Mouse (Mus musculus): ENCODE results near the gene Mrpl53.
A peak's percentile ranks its signal among the peaks of the same experiment; 100 is the strongest.

Gene Mrpl53

DNA sequence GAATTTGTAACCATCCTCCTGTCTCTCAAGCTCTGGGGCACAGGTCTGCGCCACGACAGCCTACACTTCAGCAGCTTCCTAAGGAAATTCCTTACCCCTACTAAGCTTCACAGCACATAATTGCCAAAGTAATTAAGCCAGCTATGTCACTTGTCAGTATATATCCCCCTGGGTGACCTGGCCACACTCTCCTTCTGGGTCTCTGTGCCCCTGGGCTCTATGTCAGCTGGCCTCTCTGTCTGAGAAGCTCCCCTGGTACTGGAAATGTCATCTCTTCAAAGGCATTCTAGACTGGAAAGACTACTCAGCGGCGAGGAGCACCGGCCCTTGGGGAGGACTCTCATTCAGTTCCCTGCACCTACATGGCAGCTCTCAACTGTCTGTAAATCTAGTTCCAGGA lies 14.1 kb downstream of the Mrpl53 start:
- no peak for DNase-seq

DNA sequence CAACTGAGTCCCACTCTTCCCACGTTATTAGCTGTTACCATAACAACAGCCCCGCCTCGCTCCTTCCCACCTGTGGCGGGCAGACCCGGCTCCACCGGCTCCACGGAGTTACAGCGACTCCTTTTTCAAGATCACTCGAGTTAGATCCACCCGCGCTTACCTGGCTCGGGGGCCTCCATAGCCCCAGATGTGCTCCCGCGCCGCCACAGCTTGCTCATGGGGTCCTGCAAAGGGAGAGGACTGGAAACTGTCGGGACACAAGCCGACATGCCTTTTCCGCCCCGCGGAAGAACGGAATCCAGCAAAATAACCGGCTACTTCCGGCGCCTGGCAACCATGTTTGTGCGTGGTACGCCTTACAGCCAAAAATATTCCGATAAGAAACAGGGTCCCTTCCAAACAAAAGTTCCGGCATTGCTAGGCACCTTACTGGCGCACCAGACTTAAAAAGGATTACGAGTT lies 16.0 kb downstream of the Mrpl53 start:
- DNase-seq = peak; percentile 83 to 88

DNA sequence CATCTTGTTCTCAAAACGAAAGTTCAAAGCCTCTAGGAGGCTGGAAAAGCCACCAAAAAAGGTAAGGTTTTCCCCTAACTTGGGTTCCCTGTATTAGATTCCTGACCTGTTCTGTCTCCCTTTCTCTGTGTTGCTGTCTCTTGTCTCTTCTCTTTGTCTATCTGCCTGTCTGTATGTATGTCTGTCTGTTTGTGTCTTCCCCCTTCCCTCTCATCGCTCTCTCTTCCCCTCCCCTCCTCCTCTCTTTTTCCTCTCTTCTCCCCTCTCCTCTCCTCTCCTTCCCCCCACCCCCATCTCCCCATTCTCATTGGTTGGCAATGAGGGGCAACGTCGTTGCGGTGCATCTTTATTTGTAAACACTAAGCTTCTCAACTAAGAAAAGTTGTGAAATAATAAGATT lies 16.5 kb downstream of the Mrpl53 start, which contains the start of gene Ino80b:
Ino80b (minus strand) TSS at position 101 of the 400 bp plus-strand sequence.
- no peak for DNase-seq

DNA sequence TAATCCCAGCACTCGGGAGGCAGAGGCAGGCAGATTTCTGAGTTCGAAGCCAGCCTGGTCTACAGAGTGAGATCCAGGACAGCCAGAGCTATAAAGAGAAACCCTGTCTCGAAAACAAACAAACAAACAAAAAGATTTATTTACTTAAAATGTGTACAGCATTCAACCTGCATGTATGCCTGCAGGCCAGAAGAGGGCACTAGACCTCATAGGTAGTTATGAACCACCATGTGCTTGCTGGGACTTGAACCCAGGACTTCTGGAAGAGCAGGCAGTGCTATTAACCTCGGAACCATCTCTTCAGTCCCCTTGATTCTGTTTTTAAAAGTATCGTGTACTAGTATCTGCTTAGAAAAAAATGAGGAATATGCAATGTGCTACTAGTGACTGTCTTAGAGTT lies 18.6 kb downstream of the Mrpl53 start:
- DNase-seq = no peak

DNA sequence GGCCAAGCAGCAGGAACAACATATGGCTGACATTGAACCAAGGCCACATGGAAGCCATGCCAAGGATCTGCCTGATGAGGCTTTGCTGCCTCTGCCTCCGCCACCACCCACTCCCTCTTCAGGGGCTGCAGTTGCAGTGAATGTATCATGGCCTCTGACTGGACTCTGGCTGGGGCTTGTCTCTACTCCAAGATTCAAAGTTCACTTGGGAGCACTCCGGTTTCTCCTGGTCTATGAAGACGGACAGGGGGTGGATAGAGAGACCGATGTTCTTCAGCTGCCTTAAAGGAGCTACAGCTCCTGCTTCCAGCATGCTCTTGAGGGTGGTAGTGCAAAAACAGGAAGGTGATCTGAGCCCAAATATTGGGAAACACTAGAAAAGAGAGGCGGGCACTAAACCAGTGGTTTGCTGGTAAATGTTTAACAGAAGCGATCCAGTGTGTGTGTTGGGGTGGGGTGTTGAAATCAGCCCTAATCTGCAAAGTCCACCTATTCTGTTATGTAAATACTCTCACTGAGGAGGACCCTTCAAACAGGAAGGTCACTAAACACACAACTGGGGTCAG lies 22.7 kb downstream of the Mrpl53 start:
- no peak for DNase-seq

DNA sequence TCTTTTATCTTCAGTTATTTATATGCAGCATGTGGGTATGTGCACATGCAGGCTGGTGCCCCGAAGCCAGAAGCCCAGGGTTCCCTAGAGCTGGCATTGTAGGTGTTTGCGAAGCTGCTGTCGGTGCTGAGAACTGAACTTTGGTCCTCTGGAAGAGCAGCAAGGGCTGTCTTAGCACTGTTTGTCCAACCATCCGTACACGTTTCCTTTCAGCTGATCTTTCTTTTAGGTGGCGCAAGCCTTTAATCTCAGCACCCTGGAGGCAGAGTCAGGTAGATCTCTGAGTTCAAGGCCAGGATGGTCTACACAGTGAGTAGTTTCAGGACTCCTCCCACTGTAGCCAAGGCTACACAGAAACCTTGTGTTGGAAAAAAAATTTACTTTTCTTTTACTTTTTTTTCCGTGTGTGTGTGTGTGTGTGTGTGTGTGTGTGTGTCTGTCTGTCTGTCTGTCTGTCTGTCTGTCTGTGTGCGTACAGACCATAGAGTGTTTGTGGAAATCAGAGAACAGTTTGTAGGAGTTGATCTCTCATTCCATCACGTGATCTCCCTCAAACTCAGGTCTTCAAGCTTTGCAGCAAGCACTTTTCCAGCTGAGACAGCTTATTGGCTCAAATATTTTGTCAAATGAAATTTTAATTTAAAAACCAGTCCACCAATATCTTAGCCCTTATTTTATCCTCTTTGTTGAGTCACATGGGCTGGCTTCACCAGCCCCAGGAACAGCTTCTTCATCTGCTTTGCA lies 23.5 kb downstream of the Mrpl53 start:
- no peak for DNase-seq

DNA sequence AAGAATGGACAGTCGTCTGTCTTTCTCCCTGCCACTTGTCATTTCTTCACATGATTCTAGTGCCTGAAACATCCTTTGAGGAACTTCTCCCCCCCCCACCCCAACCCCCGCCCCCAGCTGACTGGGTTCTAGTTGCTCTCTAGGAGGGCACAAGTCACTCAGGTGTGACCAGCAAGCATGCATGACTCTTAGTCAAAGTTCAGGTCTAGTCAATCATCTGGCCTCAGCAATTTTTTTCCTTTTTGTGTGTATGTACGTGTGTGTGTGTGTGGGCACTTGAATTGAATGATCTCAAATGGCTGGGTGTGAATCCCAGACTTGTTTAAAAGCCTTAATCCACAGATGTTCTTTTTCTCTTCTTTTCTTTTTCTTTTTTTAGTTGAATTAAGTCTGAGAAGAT lies 25.4 kb downstream of the Mrpl53 start:
- no peak for DNase-seq

DNA sequence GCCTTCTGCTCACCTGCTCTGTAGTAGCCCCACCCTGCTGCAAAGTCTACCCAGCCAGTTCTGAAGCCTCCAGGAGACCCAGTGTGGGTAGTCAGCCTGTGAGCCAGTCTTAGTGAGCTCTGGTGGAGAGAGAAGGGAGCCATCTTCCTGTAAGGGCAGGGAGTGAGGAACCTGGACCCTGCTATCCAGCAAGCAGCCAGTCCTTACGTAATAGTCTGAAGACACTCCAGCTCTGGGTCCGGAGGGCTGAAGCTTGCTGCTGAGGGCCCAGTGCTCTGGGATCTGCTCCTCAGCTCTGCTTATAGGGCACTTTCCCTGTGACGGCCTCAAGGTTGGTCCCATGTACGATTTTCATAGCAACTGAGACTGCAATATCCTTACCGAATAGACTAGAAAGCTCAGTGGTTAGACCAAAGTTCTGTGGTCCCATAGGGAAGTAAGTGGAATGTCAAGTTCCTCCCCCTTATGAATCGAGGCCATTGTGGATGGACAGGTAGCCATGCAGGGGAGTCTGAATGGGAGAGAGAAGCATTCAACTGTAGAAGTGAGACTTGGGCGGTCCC lies 26.2 kb downstream of the Mrpl53 start, which contains the start of gene Rtkn:
Rtkn (plus strand) TSS at position 513 of the 563 bp plus-strand sequence.
- no peak for DNase-seq

DNA sequence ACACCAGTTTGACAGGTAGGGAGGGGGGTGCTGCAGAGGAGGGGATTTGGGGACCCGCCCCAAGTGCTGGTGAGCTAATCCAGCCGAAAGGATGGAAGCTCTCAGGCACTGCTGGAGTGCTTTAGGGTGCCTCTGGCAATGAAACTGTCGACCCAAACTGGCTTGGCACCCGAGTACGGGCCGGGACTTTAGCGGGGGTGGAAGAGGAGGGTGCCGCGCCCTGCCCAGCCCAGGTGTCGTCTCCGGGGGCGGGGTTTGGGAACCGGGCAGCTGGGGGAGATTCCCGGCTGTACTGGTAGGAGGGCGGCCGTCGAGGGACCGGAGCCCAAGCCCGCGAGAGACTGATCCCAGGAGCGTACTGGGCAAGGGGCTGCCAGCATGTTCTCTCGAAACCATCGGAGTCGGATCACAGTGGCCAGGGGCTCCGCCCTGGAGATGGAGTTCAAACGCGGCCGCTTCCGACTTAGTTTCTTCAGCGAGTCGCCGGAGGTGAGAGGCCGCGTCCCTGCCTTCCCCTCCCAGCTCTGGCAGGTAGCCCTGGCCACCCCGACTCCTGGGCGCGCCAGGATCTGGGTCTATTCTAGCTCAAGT lies 26.8 kb downstream of the Mrpl53 start:
- DNase-seq = no peak

DNA sequence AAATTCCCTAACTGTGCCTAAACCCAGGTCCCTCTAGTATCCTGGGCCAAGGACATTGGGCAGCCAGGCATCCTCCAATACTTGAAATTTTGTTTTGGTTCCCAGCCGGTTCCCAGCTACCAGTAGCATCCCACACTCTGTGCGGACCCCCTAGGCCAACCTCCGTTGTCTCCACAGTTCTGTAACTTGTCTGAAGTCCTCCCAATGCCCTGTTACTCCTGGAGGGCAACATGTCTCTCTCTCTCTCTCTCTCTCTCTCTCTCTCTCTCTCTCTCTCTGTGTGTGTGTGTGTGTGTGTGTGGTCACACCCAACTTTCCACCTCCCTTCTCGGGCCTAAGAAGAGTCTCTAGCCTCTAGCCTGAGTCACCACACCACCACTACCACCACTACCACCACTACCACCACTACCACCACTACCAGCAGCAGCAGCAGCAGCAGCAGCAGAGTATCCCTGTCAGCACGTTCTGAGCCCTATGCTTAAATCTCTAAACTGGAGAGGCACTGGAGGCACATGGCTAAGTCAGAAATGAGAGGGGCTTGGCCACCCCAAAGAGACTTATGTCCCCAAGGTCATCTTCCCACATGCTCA lies 27.5 kb downstream of the Mrpl53 start:
- no peak for DNase-seq

DNA sequence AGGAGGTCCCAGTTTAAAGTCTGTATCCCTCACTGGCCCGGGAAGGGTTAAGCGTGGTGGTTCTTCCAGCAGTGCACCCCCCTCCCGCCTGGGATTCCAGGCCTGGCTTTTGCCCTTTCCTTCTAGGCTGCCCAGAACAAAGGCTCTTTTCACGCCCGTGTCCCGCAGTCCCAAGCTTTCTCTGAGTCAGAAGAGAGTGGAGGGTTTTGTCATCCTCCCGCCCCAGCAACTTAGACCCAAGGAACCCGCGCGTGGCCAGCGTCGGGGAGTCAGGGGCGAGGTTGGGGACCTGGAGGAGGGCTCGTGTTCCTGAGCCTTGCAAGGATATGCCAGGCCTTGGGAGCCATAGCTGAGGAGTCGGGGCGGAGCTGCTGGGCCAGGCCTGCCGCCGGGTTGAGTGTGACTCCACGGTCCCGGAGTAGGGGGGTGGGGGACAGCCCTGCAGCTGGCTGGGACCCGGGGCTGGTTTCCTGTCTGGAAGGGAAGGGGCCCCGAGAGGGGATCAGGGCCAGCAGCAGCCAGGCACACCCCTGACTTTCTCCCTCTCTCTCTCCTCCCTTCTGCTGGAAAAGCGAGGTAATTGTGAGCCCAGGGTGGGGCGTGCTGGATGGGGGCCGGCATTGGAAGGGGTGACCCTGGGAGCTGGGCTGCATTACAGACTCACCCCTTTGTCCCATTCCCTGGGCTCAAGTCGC lies 28.2 kb downstream of the Mrpl53 start:
- no peak for DNase-seq

DNA sequence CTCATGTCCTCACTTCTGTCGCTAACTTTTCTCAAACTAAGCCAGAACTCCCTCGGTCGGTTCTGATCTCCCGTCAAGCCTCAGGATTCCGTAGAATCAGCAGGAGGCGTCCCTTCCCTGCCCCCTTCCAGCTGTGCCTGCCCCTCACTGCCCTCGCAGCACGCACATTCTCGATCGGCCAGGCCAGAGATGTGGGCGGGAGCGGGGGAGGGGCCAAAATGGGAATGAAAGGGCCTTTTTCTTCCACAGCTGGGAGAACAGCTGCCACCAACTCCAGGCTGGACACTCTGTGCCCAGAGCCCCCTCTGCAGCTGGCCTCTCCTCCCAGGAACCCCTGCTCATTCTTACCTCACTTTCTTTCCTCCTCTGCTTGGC lies 28.7 kb downstream of the Mrpl53 start:
- peak in 1 of 2 experiments; percentile 31 for DNase-seq

DNA sequence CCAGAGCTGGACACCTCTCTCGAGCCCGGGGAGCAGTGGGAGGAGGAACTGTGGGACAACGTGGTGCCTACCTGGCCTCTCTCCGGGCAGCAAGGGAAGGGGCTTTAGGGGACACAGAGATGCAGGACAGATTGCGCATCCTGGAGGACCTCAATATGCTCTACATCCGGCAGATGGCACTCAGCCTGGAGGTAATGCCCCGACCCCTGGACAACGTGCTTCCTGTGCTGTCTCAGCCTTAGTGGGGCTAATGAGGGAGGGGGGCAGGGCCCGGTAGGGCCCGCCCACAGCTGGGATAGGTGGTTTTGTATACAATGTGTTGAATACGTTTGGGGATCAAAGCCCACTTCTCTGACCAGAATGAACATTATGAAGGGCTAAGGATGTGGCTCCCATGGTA lies 29.2 kb downstream of the Mrpl53 start:
- no peak for DNase-seq

DNA sequence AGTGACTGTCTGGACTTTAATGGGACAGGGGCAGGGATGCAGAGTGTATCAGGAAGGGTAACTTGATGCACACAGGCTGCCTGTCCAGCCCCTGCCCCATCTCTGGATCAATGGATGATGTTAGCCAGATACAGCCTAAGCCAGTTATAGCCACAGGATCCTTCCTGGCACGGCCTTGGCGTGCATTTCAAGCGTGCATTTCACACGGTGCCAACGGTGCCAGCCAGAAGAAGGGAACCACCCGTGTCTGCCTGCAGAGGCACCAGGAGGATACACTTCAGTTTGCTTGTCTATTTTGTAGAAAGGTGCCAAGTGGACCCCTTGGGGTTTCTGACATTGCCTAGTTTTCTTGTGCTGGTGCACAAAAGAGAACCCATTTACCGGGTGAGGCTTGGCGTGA lies 31.2 kb downstream of the Mrpl53 start:
- no peak for DNase-seq

DNA sequence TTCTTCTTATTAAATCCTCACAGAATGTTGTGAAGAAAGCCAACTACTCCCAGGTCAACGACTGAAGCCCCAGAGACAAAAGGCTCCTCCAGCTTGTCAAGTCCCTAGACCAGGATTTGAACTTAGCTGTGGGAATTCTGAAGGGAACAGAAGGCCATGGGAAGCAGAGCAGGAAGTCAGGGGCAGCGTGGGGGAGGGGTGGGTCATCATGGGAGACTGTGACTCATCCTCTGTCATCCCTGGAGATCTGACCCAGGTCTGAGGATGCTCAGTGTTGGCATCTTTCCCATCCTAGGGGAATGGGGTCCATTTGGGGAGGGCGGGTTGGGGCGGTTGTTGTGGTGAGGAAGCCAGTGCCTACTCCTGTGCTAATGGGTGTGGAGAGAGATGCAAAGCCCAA lies 32.8 kb downstream of the Mrpl53 start:
- no peak for DNase-seq

DNA sequence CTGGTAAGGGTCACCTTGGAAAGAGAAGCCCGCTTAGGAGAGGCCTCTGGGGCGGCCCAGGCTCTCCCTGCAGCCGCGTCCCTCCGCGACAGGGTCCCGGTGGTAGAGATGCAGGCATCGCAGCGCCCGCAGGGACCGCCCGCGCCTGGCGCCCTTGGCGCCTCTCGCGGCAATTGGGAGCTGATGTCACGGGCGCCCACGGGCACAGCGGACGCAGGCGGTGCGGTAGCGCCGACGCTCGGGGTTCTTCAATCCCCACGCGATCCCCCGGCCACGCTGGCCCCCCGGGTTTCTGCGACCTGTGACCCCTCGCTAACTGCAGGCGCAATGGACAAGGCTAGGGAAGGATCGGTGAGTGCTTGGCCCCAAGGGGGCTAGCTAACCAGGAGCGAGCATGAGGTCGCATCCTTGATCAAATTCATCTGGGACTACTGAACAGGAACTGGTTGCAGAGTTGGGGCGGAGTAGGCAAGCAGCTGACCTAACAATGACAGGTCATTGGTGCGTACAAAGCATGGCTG lies 33.4 kb downstream of the Mrpl53 start:
- DNase-seq = peak in 1 of 2 experiments; percentile 50

DNA sequence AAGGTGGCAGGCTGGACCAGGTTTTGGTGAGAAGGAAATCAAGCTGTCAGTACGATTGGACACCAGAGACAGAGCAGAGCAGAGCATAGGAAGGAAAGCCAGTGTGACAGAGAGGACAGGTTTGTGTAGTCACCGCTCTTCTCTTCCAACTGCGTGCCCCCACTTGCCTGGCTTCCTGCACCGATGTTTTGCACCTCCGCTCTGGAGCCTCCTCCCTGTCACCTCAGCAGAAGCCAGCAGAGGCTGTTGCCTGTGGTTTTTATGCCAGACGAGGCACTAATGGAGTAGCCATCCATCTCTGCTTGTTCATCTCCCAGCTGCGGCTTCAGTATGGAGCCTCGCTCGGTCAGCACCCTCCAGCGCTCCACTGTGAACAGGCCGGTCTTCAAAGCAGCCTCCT lies 34.0 kb downstream of the Mrpl53 start:
- no peak for DNase-seq

DNA sequence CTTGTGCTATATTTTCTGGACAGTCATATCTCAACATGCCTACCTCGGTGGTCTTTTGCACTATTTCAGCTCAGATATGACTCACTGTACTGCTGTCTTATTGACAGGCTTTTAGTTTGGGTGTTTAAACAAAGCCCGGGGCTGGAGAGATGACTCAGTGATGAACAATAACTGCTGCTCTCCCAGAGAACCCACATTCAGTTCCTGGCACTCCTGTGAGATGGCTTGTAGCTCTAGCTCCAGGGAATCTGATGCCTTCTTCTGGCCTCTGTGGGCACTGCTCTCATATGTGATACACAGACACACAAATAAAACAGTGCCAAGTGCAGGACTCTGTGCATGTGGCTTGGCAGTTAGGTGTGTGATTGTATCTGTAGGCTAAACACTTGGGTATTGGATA lies 36.4 kb downstream of the Mrpl53 start:
- no peak for DNase-seq

DNA sequence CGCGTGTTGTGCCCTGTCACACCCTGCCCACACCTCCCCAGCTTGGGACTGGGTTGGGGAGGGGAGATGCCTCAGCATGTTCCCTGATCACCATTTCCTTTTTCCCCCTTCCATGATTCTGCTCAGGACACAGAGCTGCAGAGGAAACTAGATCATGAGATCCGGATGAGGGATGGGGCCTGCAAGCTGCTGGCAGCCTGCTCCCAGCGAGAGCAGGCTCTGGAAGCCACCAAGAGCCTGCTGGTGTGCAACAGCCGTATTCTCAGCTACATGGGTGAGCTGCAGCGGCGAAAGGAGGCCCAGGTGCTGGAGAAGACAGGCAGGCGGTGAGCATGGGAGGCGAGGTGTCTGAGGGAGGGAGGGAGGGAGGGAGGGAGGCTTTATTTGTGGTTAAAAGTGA lies 37.0 kb downstream of the Mrpl53 start:
- no peak for DNase-seq

DNA sequence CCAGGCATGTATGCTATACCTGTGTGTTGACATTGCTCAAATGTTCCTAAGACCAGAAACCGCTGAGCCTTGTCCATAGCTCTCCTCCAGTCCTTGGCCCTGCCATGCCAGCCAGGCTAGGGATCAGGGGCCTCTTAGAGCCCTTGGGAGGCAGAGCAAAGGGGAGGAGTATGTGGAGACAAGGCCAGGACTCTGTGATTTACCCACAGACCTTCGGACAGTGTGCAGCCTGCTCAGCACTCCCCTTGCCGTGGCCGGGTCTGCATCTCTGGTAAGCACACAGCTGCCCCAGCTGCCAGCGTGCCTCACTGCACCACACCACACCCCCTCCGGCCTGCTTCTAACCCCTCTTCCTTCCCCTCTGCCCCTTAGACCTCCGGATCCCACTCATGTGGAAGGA lies 38.4 kb downstream of the Mrpl53 start:
- no peak for DNase-seq

DNA sequence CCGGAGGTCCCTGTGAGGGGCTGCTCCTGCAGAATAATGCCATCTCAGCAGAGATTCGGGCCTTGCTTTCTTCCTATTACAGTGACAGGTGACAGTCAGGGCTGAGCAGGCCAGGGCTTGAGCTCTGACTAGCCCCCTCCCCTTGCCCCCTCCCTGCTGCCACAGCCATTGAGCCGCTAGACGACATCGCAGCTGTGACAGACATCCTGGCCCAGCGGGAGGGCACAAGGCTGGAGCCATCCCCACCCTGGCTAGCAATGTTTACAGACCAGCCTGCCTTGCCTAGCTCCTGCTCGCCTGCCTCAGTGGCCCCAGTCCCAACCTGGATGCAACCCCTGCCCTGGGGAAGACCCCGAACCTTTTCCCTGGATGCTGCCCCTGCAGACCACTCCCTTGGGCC lies 42.9 kb downstream of the Mrpl53 start:
- DNase-seq = peak in 1 of 2 experiments; percentile 8

DNA sequence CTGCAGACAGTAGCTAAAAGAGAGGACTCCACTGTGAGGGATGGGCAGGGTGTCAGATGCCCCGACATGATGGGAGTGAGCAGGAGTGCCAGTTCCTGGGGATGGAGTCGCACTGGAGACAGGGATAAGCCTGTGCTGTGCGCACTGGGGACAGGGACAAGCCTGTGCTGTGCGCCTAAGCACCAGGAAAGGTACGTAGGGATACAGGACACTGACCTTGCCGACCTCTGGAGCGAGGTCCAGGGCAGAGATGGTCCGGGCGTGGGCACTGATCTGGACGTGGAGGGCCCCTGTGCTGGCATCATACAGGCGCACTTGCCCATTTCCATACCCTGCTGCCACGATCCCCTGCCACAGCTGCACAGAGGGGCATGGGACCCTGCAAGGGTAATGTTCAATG lies 44.2 kb downstream of the Mrpl53 start:
- DNase-seq = peak in 1 of 2 experiments; percentile 5

DNA sequence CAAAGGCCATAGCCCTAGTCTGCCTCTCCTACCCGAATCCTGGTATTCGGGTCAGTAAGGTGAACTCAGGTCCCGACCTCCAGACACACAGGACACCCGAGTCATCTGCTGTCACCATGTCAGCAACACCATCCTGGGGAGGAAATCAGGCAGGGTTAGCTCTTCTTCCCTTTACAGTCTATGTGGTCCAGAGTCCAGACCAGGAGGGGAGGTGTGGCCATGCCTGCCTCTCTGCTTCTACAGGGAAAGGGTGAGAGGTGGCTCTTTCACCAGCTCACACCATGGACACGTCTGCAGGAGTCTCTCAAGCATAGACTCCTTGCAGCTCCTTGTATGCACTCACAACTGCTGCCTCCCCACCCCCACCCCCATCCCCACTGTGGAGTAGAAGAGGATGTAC lies 44.6 kb downstream of the Mrpl53 start:
- DNase-seq = no peak

All from cerebellum, postnatal 25 days (tissue).